Mouse (Mus musculus) kidney, embryonic 16.5 days (tissue): ENCODE measurements around the gene Gm4981. TPM values are rescaled to one million over a fixed set of nuclear protein-coding genes. Genes with fewer than 3 reads are reported as not detected.

Experiments
- ATAC-seq: fragments of 200-750 bp; cut with Nextera tagmentation; 2 replicates; pipeline ENCODE4 v1.8.0; 2017; ENCODE audit warnings: moderate TSS enrichment; ENCODE audit not compliant: low FRiP score, low TSS enrichment
- H3K27ac ChIP-seq: fragments of 300-500 bp; sonication (generic); 2 replicates; pipeline ENCODE4 v1.5.1; 2014; ENCODE audit warnings: low read length
- H3K27me3 ChIP-seq: fragments of 300-500 bp; sonication (generic); 2 replicates; pipeline ENCODE4 v1.6.1; 2014; ENCODE audit warnings: low read length, control low read depth, mixed read lengths; ENCODE audit not compliant: insufficient read depth
- H3K36me3 ChIP-seq: fragments of 300-500 bp; sonication (generic); 2 replicates; pipeline ENCODE4 v1.6.1; 2014; ENCODE audit warnings: low read length, control low read depth, mixed read lengths; ENCODE audit not compliant: insufficient read depth
- H3K4me1 ChIP-seq: fragments of 300-500 bp; sonication (generic); 2 replicates; pipeline ENCODE4 v1.6.1; 2014; ENCODE audit warnings: low read length, control low read depth, mixed read lengths; ENCODE audit not compliant: insufficient read depth
- H3K4me2 ChIP-seq: fragments of 300-500 bp; sonication (generic); replicated peaks from 2 replicates; pipeline ENCODE4 v1.6.1; 2014; ENCODE audit warnings: low read depth, low read length
- H3K4me3 ChIP-seq: fragments of 300-500 bp; sonication (generic); 2 replicates; pipeline ENCODE4 v1.5.1; 2014; ENCODE audit warnings: mild to moderate bottlenecking, low read length
- H3K9ac ChIP-seq: fragments of 300-500 bp; sonication (generic); replicated peaks from 2 replicates; pipeline ENCODE4 v1.6.1; 2014; ENCODE audit warnings: low read length
- H3K9me3 ChIP-seq: fragments of 300-500 bp; sonication (generic); 2 replicates; pipeline ENCODE4 v1.6.1; 2016; ENCODE audit warnings: low read length, control low read depth
- WGBS: fragments of 180-500 bp; shearing (Covaris S2); extraction: QIAGEN DNeasy Blood & Tissue Kit; methylation state at CpG from one replicate; pipeline ENCODE4 v1.1.7; 2014; 5-methylcytosine and 5-hydroxymethylcytosine counted together
- polyA plus RNA-seq: library from polyadenylated mRNA; unstranded; fragments of >200 nt; fragmentation: Nextera tagmentation; extraction: Ambion mirVana; gene quantifications from 2 replicates; pipeline ENCODE4 v1.2.1, GENCODE M21; 2015

Gm4981 gene
- polyA plus RNA-seq, 1 experiment from 2014 or later, result not detected

- Histone ChIP-seq H3K9me3 (peaks cover 5% of the 10 kb centered on the region), H3K27ac (no peak overlapping the region), H3K9ac (no peak overlapping the region), H3K27me3 (no peaks in the 10 kb centered on the region), H3K4me2 (no peak overlapping the region), H3K36me3 (no peaks in the 10 kb centered on the region), H3K4me3 (no peak overlapping the region), H3K4me1 (no peaks in the 10 kb centered on the region)
- WGBS, result 72% methylated on average over 1 of the region's 1 CpGs
- ATAC-seq, result no peak
These were observed 26.0 kb downstream of the Gm4981 start for GRCm38 (mm10) chr10:58210514-58210913.

GRCm38 (mm10) chr10:58209710-58210467 lies 26.6 kb downstream of the Gm4981 start:
- Histone ChIP-seq H3K9ac (no peak overlapping the region), H3K4me2 (no peak overlapping the region)
- WGBS, result 69% methylated on average over 2 of the region's 2 CpGs

GRCm38 (mm10) chr10:58206639-58207404 lies 29.7 kb downstream of the Gm4981 start:
- ATAC-seq, result no peak
- H3K4me3 ChIP-seq, result no peak overlapping the region
- H3K36me3 ChIP-seq, result no peaks in the 10 kb centered on the region
- no peak overlapping the region for H3K9ac ChIP-seq
- WGBS, result 89% methylated on average over 4 of the region's 4 CpGs
- H3K4me1 ChIP-seq, result no peaks in the 10 kb centered on the region
- no peak overlapping the region for H3K27ac ChIP-seq
- no peaks in the 10 kb centered on the region for H3K27me3 ChIP-seq
- peaks cover 5% of the 10 kb centered on the region for H3K9me3 ChIP-seq
- no peak overlapping the region for H3K4me2 ChIP-seq

More at GRCm38 (mm10) chr10:58209710-58210467, 26.6 kb downstream of the Gm4981 start:
- Histone ChIP-seq H3K27ac (no peak overlapping the region), H3K4me3 (no peak overlapping the region), H3K27me3 (no peaks in the 10 kb centered on the region), H3K36me3 (no peaks in the 10 kb centered on the region), H3K4me1 (no peaks in the 10 kb centered on the region), H3K9me3 (peaks cover 5% of the 10 kb centered on the region)
- ATAC-seq, result no peak

GRCm38 (mm10) chr10:58205986-58206385 lies 30.5 kb downstream of the Gm4981 start:
- Histone ChIP-seq H3K4me1 (no peaks in the 10 kb centered on the region), H3K4me3 (no peak overlapping the region), H3K27ac (no peak overlapping the region), H3K9ac (no peak overlapping the region), H3K9me3 (peaks cover 5% of the 10 kb centered on the region), H3K27me3 (no peaks in the 10 kb centered on the region), H3K4me2 (no peak overlapping the region), H3K36me3 (no peaks in the 10 kb centered on the region)
- ATAC-seq, result peak; percentile 42; the same call in 1 of the 2 replicates
- WGBS, result 40% methylated on average over 1 of the region's 1 CpGs

Other genes with a start within 250 kb of the Gm4981 start
- gene AW822073, start 11.8 kb downstream of the Gm4981 start, polyA plus RNA-seq, result not detected in 2 replicates
- gene Duxf3, start 4.0 kb downstream of the Gm4981 start, polyA plus RNA-seq, result not detected in 2 replicates
- gene Gcc2, start 18.8 kb upstream of the Gm4981 start, polyA plus RNA-seq, result 48.8 and 49.3 TPM in 2 replicates
- 153 and 162 TPM in 2 replicates for gene Lims1, start 86.8 kb upstream of the Gm4981 start, polyA plus RNA-seq
- 20.0 and 20.7 TPM in 2 replicates for gene Ranbp2, start 210.2 kb upstream of the Gm4981 start, polyA plus RNA-seq